Mouse (Mus musculus) myocyte (in vitro differentiated cells): ENCODE results near the gene Sgcb.

Source experiments
- CEBPB ChIP-seq: IDR thresholded peaks from 2 replicates; pipeline ENCODE4 v1.6.1; 2011; ENCODE audit warnings: mild to moderate bottlenecking, moderate library complexity; ENCODE audit not compliant: poor library complexity, insufficient read depth, severe bottlenecking
- E2F4 ChIP-seq: IDR thresholded peaks from one replicate; pipeline ENCODE4 v1.6.1; 2011; ENCODE audit warnings: mild to moderate bottlenecking, control low read depth, moderate library complexity; ENCODE audit not compliant: insufficient read depth
- MAX ChIP-seq: IDR thresholded peaks from one replicate; pipeline ENCODE4 v1.6.1; 2011; ENCODE audit warnings: low read depth, mild to moderate bottlenecking, control low read depth
- MYOD1 ChIP-seq, 3 experiments: IDR thresholded peaks; one replicate each; pipeline ENCODE4 v1.6.1; 2011; ENCODE audit warnings: control low read depth in 2 of 3, low read depth in 2 of 3, mild to moderate bottlenecking in 2 of 3, moderate library complexity in 1 of 3; ENCODE audit not compliant: insufficient read length in 2 of 3, control insufficient read depth in 1 of 3
- POLR2A ChIP-seq: IDR thresholded peaks from one replicate; pipeline ENCODE4 v1.6.1; 2011; ENCODE audit warnings: low read depth, mild to moderate bottlenecking, control low read depth, moderate library complexity; ENCODE audit not compliant: insufficient read length
- POLR2AphosphoS2 ChIP-seq: IDR thresholded peaks from one replicate; pipeline ENCODE4 v1.6.1; 2011; ENCODE audit warnings: low read depth, control low read depth; ENCODE audit not compliant: insufficient read length
- REST ChIP-seq: IDR thresholded peaks from one replicate; pipeline ENCODE4 v1.6.1; 2011; ENCODE audit warnings: mild to moderate bottlenecking, control low read depth, moderate library complexity; ENCODE audit not compliant: insufficient read depth, insufficient read length
- TCF12 ChIP-seq: IDR thresholded peaks from one replicate; pipeline ENCODE4 v1.6.1; 2011; ENCODE audit warnings: mild to moderate bottlenecking, control low read depth; ENCODE audit not compliant: poor library complexity, insufficient read depth, severe bottlenecking
- TCF3 ChIP-seq: IDR thresholded peaks from one replicate; pipeline ENCODE4 v1.6.1; 2011; ENCODE audit warnings: low read depth, control low read depth; ENCODE audit not compliant: insufficient read length
- USF1 ChIP-seq: IDR thresholded peaks from one replicate; pipeline ENCODE4 v1.6.1; 2011; ENCODE audit warnings: low read depth, mild to moderate bottlenecking, control low read depth, moderate library complexity

DNA sequence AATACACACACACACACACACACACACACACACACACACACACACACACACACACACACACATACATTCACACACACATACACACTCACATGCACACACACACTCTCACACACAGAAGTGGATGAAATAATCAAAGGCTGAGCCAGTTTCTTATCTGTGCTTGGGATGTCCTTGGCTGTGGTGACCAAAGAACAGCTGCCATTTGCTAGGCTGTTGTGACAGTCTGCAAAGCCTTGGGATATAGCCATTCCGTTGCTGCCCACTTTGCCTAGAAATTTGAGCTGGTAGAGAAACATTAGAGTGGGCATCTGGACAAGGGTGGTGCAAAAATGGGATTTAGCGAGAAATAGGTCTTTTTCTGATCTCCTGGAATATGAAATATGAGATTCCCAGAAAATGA lies 47.6 kb downstream of the Sgcb start:
- TF ChIP-seq POLR2A (no peak), REST (no peak), TCF3 (no peak), TCF12 (peak; percentile 36), E2F4 (no peak), USF1 (no peak), MAX (no peak), POLR2AphosphoS2 (no peak), MYOD1 (IDR thresholded peaks at IDR 0.05; ENCODE audit: control insufficient read depth in 1 of 3, insufficient read length in 2 of 3, low read depth in 2 of 3) (peak in 2 of 3 experiments; percentile 46 to 64), CEBPB (no peak)
